Mouse (Mus musculus): ENCODE results near the gene Gm6121.
"Not testable (repeated sequence)": the region's sequence is repeated elsewhere in the genome, so short reads cannot be mapped to it uniquely, and the experiment has no call there.

Gm6121 gene

DNA sequence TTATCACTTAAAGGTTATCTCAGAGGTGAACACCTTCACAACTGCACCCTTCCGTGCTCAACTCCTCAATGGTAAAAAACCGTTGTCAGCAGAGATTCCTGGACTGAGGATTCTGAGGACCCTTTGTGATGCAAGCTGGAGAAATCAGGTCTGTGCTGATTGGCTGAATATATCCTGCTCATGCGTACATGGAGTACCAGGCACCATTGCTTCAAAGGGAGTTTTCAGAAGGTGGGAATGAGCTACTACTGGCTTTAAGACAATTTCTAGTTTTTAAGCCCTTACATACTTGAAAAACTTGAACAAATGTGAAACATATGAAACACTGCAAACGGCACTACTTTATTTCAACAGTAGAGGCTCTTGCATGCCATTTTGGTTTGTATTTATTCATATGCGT is at the start of gene Gm6121:
Gene Gm6121, minus strand, starts transcription at position 101 of the 400 bp plus-strand sequence.
- not testable (repeated sequence) for DNase-seq
